Mouse (Mus musculus) ES-E14 (cell line): ENCODE data around the gene 4931422A03Rik.

Experiments used
- CHD2 ChIP-seq: IDR thresholded peaks from 2 replicates; pipeline ENCODE4 v1.6.1; 2014; ENCODE audit warnings: mild to moderate bottlenecking, low read depth, low read length, inconsistent platforms
- HCFC1 ChIP-seq: IDR thresholded peaks from 2 replicates; pipeline ENCODE4 v1.6.1; 2012; ENCODE audit warnings: low read length, inconsistent platforms, borderline replicate concordance; ENCODE audit not compliant: insufficient read depth
- MAFK ChIP-seq: IDR thresholded peaks from 2 replicates; pipeline ENCODE4 v1.6.1; 2014; ENCODE audit warnings: mild to moderate bottlenecking, low read depth, low read length, inconsistent platforms; ENCODE audit not compliant: insufficient read depth
- ZC3H11A ChIP-seq: IDR thresholded peaks from 2 replicates; pipeline ENCODE4 v1.6.1; 2012; ENCODE audit warnings: low read depth, mild to moderate bottlenecking, inconsistent platforms, low read length, borderline replicate concordance
- ZNF384 ChIP-seq: IDR thresholded peaks from 2 replicates; pipeline ENCODE4 v1.6.1; 2012; ENCODE audit warnings: low read depth, low read length, inconsistent platforms

- TF ChIP-seq HCFC1 (no peak), MAFK (no peak), ZC3H11A (no peak), CHD2 (no peak), ZNF384 (no peak)
Measured at GRCm38 (mm10) chr2:103946892-103947291, 81.3 kb downstream of the 4931422A03Rik start.
